Mouse (Mus musculus): ENCODE measurements around the gene Utp18.

The Utp18 gene

GRCm38 (mm10) chr11:93829327-93829679, 56.3 kb downstream of the Utp18 start:
- no peak for DNase-seq (ENCODE audit: low read depth, low spot score)

- no peak for DNase-seq (ENCODE audit: low read depth, low spot score)
These were observed 56.8 kb downstream of the Utp18 start for GRCm38 (mm10) chr11:93828619-93829326.

DNA sequence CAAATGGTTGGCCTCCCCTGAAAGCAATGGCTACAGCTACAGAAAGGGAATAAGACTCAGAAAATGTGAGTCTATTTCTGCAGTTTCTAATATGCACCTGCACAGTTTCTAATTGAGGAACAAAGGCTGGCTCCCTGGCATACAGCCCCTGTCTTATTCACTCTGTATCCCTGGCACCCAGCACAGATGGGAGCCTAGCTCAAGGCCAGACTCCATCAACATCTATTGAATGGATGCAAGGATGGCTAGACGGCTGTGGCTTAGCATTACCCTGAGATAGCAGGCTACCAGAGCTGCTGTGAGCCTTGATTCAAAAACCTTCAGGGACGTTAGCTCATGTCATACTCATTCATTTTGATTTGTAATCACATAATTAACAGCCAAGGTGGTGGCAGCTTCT, 63.3 kb downstream of the Utp18 start:
- DNase-seq (ENCODE audit: low read depth, low spot score): no peak

- DNase-seq (ENCODE audit: low read depth, low spot score): peak; percentile 29
These were observed 64.0 kb downstream of the Utp18 start for GRCm38 (mm10) chr11:93821533-93821932.

DNA sequence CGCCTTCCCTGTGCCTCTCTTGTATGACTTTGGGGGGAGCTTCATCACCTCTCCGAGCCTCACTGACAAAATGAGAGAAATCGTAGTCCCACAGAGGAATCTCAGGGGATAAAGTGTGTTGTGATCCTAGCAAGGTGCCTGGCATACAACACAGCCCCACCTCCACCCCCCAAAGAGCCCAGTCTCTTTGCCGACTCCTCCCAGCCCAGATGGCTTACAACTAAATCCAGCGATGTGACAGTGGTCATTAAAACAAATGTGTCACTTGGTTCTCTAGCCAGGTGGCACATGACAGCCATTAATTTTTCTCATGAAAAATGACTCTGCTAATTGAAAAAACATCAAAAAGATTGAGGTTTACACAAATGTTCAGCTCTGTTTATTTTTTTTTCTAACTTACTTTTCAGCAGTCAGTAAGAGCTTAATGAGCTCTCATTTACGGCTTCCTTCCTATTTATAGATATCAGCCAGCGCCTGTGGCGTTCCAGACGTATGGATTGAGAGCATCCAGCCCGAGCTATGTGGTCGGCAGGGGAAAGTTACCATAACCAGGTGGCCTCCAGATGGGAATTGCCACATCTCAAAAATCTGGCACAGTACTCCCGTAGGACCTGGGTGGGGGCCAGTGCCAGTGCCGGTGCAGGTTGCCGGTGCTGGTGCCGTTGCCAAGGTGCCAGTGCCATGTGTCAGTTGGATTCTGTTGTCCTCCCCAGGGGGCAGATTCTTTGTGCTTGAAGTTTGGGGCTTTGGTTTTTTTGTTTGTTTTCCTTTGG, 67.4 kb downstream of the Utp18 start:
- no peak for DNase-seq (ENCODE audit: low read depth, low spot score)

DNA sequence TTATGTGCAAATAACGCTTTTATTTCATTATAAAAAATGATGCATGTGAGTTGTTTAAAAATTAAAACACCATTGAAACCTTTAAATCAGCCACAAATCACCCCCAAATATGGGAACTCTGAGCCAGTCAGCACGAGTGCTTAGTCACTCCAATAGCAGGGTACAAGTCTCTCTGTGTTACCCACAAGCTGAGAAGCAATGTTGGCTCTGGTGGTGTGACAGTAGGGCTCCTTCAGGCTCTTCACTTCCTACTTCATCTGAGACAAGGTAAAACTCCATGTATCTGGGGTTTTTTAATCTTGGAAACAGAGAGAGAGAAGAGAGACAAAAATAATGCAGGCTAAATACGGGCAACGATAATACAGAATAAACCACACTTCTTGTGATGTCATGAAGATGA, 72.6 kb downstream of the Utp18 start:
- no peak for DNase-seq (ENCODE audit: low read depth, low spot score)

GRCm38 (mm10) chr11:93812125-93812868, 73.3 kb downstream of the Utp18 start:
- DNase-seq (ENCODE audit: low read depth, low spot score): peak; percentile 10
